Mouse (Mus musculus) myocyte (in vitro differentiated cells): Measurements from ENCODE around the gene Raf1.
"Not testable (repeated sequence)": the region's sequence is repeated elsewhere in the genome, so short reads cannot be mapped to it uniquely, and the experiment has no call there.

ENCODE experiments used
- POLR2A ChIP-seq: IDR thresholded peaks from one replicate; pipeline ENCODE4 v1.6.1; 2011; ENCODE audit warnings: low read depth, mild to moderate bottlenecking, control low read depth, moderate library complexity; ENCODE audit not compliant: insufficient read length
- POLR2AphosphoS2 ChIP-seq: IDR thresholded peaks from one replicate; pipeline ENCODE4 v1.6.1; 2011; ENCODE audit warnings: low read depth, control low read depth; ENCODE audit not compliant: insufficient read length
- USF1 ChIP-seq: IDR thresholded peaks from one replicate; pipeline ENCODE4 v1.6.1; 2011; ENCODE audit warnings: low read depth, mild to moderate bottlenecking, control low read depth, moderate library complexity

- TF ChIP-seq POLR2AphosphoS2, POLR2A, USF1: not testable (repeated sequence)
Measured at GRCm38 (mm10) chr6:115638188-115638587, 38.2 kb downstream of the Raf1 start.
